Comparison of ENCODE assay signal across 8 mouse cellular contexts in genomic region chr7:41499389-41500049, GRCm38 (mm10). TPM values are rescaled to one million over a fixed set of nuclear protein-coding genes. Genes with fewer than 3 reads are reported as not detected.
DNase-seq lines count a peak whose midpoint lies in the region; ATAC-seq and TF ChIP-seq lines count a peak whose summit lies in the region.

Gene Gm20449, minus strand, starts transcription at chr7:41499417.
Gene AW146154, minus strand, starts transcription at chr7:41499890.

- intact Hi-C loops in heart, adult 2 months (cut with DNase I): loop anchor here (2.0 to 10.0 kb wide), 4 partner anchors 99 to 1845 kb away; partner anchors contain the start of genes 2610021A01Rik and Zfp788

- peak within 1 kb of the TSS; percentile 67 for H3K9ac ChIP-seq in embryonic facial prominence, embryonic 14.5 days (ENCODE audit: low read depth, low read length)
- peak within 1 kb of the TSS; percentile 81 for H3K9ac ChIP-seq in heart, adult 2 months (ENCODE audit: low read depth, low read length)
- peak within 1 kb of the TSS; percentile 68 for H3K9ac ChIP-seq in limb, embryonic 13.5 days
- peak within 1 kb of the TSS; percentile 74 for H3K9ac ChIP-seq in midbrain, embryonic 16.5 days (ENCODE audit: low read depth, low read length)

- TF ChIP-seq CTCF in heart, adult 2 months (IDR thresholded peaks at IDR 0.05): peak; percentile 22; the same call in 1 of the 2 replicates

- H3K4me1 ChIP-seq in embryonic facial prominence, embryonic 14.5 days (ENCODE audit: control insufficient read depth, insufficient read depth, low read length): no peaks in the 10 kb centered on the region
- no peaks in the 10 kb centered on the region for H3K4me1 ChIP-seq in heart, adult 2 months (ENCODE audit: control insufficient read depth, insufficient read depth, low read length)
- no peaks in the 10 kb centered on the region for H3K4me1 ChIP-seq in limb, embryonic 13.5 days
- H3K4me1 ChIP-seq in midbrain, embryonic 16.5 days (ENCODE audit: control insufficient read depth, insufficient read depth, low read length): peaks cover 6% of the 10 kb centered on the region; the same call in 1 of the 2 replicates

- under 1% methylated on average over 18 of the region's 18 CpGs for WGBS in embryonic facial prominence, embryonic 14.5 days
- WGBS in heart, adult 2 months: under 1% methylated on average over 18 of the region's 18 CpGs
- WGBS in limb, embryonic 13.5 days: under 1% methylated on average over 18 of the region's 18 CpGs
- WGBS in midbrain, embryonic 16.5 days: under 1% methylated on average over 18 of the region's 18 CpGs

- no peaks in the 10 kb centered on the region for H3K27me3 ChIP-seq in embryonic facial prominence, embryonic 14.5 days (replicated peaks; ENCODE audit: control insufficient read depth, insufficient read depth, low read length)
- no peaks in the 10 kb centered on the region for H3K27me3 ChIP-seq in heart, adult 2 months (ENCODE audit: control insufficient read depth, insufficient read depth, low read length)
- H3K27me3 ChIP-seq in limb, embryonic 13.5 days: no peaks in the 10 kb centered on the region
- no peaks in the 10 kb centered on the region for H3K27me3 ChIP-seq in midbrain, embryonic 16.5 days (ENCODE audit: control insufficient read depth, insufficient read depth, low read depth, low read length)

- ATAC-seq in embryonic facial prominence, embryonic 14.5 days (ENCODE audit: low read depth): peak; percentile 99
- ATAC-seq in limb, embryonic 13.5 days (ENCODE audit: low FRiP score, low read depth): peak; percentile 98
- peak; percentile 99 for ATAC-seq in midbrain, embryonic 16.5 days

- H3K4me3 ChIP-seq in embryonic facial prominence, embryonic 14.5 days (ENCODE audit: low read depth, low read length): peak within 1 kb of the TSS; percentile 61
- peak within 1 kb of the TSS; percentile 64 for H3K4me3 ChIP-seq in heart, adult 2 months
- peak within 1 kb of the TSS; percentile 66 for H3K4me3 ChIP-seq in limb, embryonic 13.5 days
- H3K4me3 ChIP-seq in midbrain, embryonic 16.5 days (ENCODE audit: low read depth, low read length): peak within 1 kb of the TSS; percentile 75

- peak within 1 kb of the TSS; percentile 72 for H3K27ac ChIP-seq in embryonic facial prominence, embryonic 14.5 days (replicated peaks; ENCODE audit: low read depth, low read length)
- H3K27ac ChIP-seq in heart, adult 2 months: peak within 1 kb of the TSS; percentile 86
- H3K27ac ChIP-seq in limb, embryonic 13.5 days: peak within 1 kb of the TSS; percentile 63; the same call in 1 of the 2 replicates
- peak within 1 kb of the TSS; percentile 75 for H3K27ac ChIP-seq in midbrain, embryonic 16.5 days (ENCODE audit: low read length)

- peak; percentile 91 for DNase-seq in 3T3-L1 (ENCODE audit: low read depth, low spot score)
- peak; percentile 84 to 93 for DNase-seq in adrenal gland, postnatal 4 days (ENCODE audit: low spot score in 2 of 2)
- DNase-seq in embryonic facial prominence, embryonic 14.5 days (ENCODE audit: low spot score): peak; percentile 97
- DNase-seq in heart, adult 2 months: peak; percentile 99
- DNase-seq in kidney, adult 8-10 months: peak; percentile 99 to 100
- DNase-seq in spleen, postnatal 10 days (ENCODE audit: low spot score in 2 of 2): peak; percentile 98 to 99

- H3K9me3 ChIP-seq in embryonic facial prominence, embryonic 14.5 days (ENCODE audit: control insufficient read depth, low read length): peaks cover 20% of the 10 kb centered on the region
- H3K9me3 ChIP-seq in limb, embryonic 13.5 days: peaks cover 17% of the 10 kb centered on the region
- H3K9me3 ChIP-seq in midbrain, embryonic 16.5 days (replicated peaks; ENCODE audit: control insufficient read depth, low read length, poor library complexity, severe bottlenecking): 0 out of 2 replicates have a peak, but pooled peaks cover under 1% of the 10 kb centered on the region

- peak within 1 kb of the TSS; percentile 74 for H3K4me2 ChIP-seq in embryonic facial prominence, embryonic 14.5 days (ENCODE audit: low read depth, low read length)
- peak within 1 kb of the TSS; percentile 75 for H3K4me2 ChIP-seq in limb, embryonic 13.5 days (replicated peaks)
- peak within 1 kb of the TSS; percentile 69 for H3K4me2 ChIP-seq in midbrain, embryonic 16.5 days (ENCODE audit: low read length)

- TF ChIP-seq EP300 in heart, adult 2 months (IDR thresholded peaks at IDR 0.05; ENCODE audit: insufficient read depth, low read depth, low read length): no peak

- no peaks in the 10 kb centered on the region; the same call in 1 of the 2 replicates for H3K79me2 ChIP-seq in heart, adult 2 months (replicated peaks; ENCODE audit: control insufficient read depth, insufficient read depth, low read length)

- TF ChIP-seq POLR2A in heart, adult 2 months (IDR thresholded peaks at IDR 0.05; ENCODE audit: insufficient read depth, low read depth, low read length): peak; percentile 76

- H3K36me3 ChIP-seq in embryonic facial prominence, embryonic 14.5 days (ENCODE audit: control insufficient read depth, insufficient read depth, low read length): peaks cover 6% of the 10 kb centered on the region; the same call in 1 of the 2 replicates
- no peaks in the 10 kb centered on the region for H3K36me3 ChIP-seq in heart, adult 2 months (ENCODE audit: control insufficient read depth, insufficient read depth, low read length)
- peaks cover 12% of the 10 kb centered on the region for H3K36me3 ChIP-seq in limb, embryonic 13.5 days
- H3K36me3 ChIP-seq in midbrain, embryonic 16.5 days (ENCODE audit: control insufficient read depth, insufficient read depth, low read length): no peaks in the 10 kb centered on the region

RNA-seq across cellular contexts. Expression of gene Gm20449, which starts in this region (rescaled TPM):
- under 1 TPM in 1 of 2 experiments, not detected in 1; 0.14 TPM for total RNA-seq in adrenal gland, postnatal 4 days (2021)
- 0.07 and 0.09 TPM in 2 replicates for polyA plus RNA-seq in embryonic facial prominence, embryonic 14.5 days (2014; fragmentation: Nextera tagmentation; extraction: Ambion mirVana)
- total RNA-seq in heart, adult 2 months (2021): under 1 TPM; 0.08 to 0.09 TPM
- 0.04 and 0.20 TPM in 2 replicates for polyA plus RNA-seq in heart, adult 2 months (2012; rRNA removed)
- polyA plus RNA-seq in limb, embryonic 13.5 days (2015; fragmentation: Nextera tagmentation; extraction: Ambion mirVana): 0.13 TPM in 2 replicates
- 0.19 and 0.24 TPM in 2 replicates for polyA plus RNA-seq in midbrain, embryonic 16.5 days (2015; fragmentation: Nextera tagmentation; extraction: Ambion mirVana)

RNA-seq across cellular contexts. Expression of gene AW146154, which starts in this region (rescaled TPM):
- 10 to 100 TPM; 12.7 to 14.1 TPM for total RNA-seq in adrenal gland, postnatal 4 days (2021)
- polyA plus RNA-seq in embryonic facial prominence, embryonic 14.5 days (2014; fragmentation: Nextera tagmentation; extraction: Ambion mirVana): 6.8 and 7.8 TPM in 2 replicates
- total RNA-seq in heart, adult 2 months (2021): 1 to 10 TPM; 3.3 to 5.2 TPM
- 2.2 and 4.9 TPM in 2 replicates for polyA plus RNA-seq in heart, adult 2 months (2012; rRNA removed)
- 10.3 and 11.3 TPM in 2 replicates for polyA plus RNA-seq in limb, embryonic 13.5 days (2015; fragmentation: Nextera tagmentation; extraction: Ambion mirVana)
- 4.4 and 5.3 TPM in 2 replicates for polyA plus RNA-seq in midbrain, embryonic 16.5 days (2015; fragmentation: Nextera tagmentation; extraction: Ambion mirVana)

Comparison
In these comparisons a context has a peak if more than half of its experiments do, and no peak if none do; other contexts are left out.
1. Peak in every context shown above with its lines: DNase-seq, ATAC-seq, H3K4me3 ChIP-seq and H3K27ac ChIP-seq.